Mouse (Mus musculus): ENCODE data around the gene Grin2c. TPM values are rescaled to one million over a fixed set of nuclear protein-coding genes. Genes with fewer than 3 reads are reported as not detected.

Grin2c gene
- polyA plus RNA-seq (2014; fragmentation: Nextera tagmentation; extraction: Ambion mirVana), result not detected in 2 replicates

DNA sequence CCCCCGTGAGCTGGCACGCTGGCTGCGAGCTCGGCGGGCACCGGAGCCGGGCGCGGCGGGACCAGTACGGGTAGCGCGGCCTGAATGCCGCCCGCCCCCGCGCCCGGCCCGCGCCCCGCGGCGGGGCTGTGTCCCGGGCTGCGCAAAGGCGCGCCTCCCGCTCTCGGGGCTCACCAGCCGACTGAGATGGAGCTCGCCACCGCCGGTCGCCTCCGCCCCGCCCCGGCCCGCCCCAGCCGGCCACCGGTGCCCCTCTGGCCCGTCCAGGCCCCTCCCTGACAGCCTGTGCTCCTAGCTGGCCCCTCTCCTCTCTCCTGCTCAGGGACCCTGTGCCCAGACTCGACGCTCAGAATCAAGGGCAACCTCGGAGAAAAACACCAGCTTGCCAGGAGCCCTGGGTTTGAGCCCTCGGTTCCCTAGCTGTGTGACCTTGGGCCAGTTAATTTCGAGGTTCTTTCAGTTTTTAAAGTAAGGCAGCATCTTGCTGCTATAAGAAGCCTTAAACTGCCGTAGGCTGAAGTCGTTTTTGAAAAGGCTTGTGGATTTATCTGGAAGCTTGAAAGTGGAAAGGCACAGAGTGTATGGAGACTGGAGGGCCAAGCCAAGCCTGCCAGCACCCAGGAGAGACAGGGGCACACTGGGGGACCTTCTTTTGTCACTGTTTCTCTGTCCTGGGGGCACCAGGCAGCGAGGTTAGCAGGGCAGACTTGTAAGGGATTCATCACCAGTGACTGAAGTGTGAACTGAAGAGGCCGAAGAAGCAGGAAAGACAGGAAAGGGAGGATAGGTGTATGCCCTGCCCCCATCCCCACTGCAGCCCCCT is at the start of gene Grin2c:
Grin2c (minus strand) TSS at position 183 of the 823 bp plus-strand sequence.
- DNase-seq (ENCODE audit: low spot score), result no peak

DNA sequence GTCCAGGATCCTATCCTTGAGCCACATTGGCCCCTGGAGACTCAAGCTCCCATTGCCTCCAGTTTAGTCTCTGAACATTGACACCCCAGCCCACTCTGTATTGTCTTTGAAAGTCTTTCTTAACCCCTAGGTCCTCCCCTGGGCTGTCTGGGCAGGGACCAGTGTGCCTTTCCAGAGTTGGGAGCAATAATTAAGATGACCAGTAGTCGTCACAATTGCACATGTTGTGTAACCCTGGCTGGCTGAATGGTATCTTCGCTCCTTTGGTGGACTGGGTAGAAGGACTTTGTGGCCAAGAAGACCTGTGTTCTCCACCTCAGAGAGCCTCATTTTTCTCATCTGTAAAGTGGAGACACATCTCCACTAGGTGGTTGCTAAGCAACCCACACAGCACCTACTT is 47.2 kb upstream of the Grin2c start:
- Histone ChIP-seq H3K9ac (ENCODE audit: low read depth, low read length) (no peak overlapping the region), H3K4me1 (ENCODE audit: control insufficient read depth, insufficient read depth, low read length) (no peaks in the 10 kb centered on the region), H3K27me3 (replicated peaks; ENCODE audit: control insufficient read depth, insufficient read depth, low read length) (peaks cover 63% of the 10 kb centered on the region), H3K9me3 (ENCODE audit: control insufficient read depth, low read length) (no peaks in the 10 kb centered on the region), H3K27ac (replicated peaks; ENCODE audit: low read depth, low read length) (no peak overlapping the region), H3K4me2 (ENCODE audit: low read depth, low read length) (no peak overlapping the region), H3K36me3 (ENCODE audit: control insufficient read depth, insufficient read depth, low read length) (no peaks in the 10 kb centered on the region), H3K4me3 (ENCODE audit: low read depth, low read length) (no peak overlapping the region)
- no peak for DNase-seq (ENCODE audit: low spot score)
- ATAC-seq (ENCODE audit: low read depth), result no peak
- 30% methylated on average over 2 of the region's 2 CpGs for WGBS

More for the DNA sequence above, at the start of gene Grin2c:
- H3K4me1 ChIP-seq (ENCODE audit: control insufficient read depth, insufficient read depth, low read length), result peaks cover 11% of the 10 kb centered on the region; the same call in 1 of the 2 replicates
- no peak within 1 kb of the TSS for H3K27ac ChIP-seq (replicated peaks; ENCODE audit: low read depth, low read length)
- peak; percentile 28; the same call in 1 of the 2 replicates for ATAC-seq (ENCODE audit: low read depth)
- peak within 1 kb of the TSS; percentile 65 for H3K4me2 ChIP-seq (ENCODE audit: low read depth, low read length)
- H3K9me3 ChIP-seq (ENCODE audit: control insufficient read depth, low read length), result no peaks in the 10 kb centered on the region
- H3K27me3 ChIP-seq (replicated peaks; ENCODE audit: control insufficient read depth, insufficient read depth, low read length), result peaks cover 67% of the 10 kb centered on the region
- H3K36me3 ChIP-seq (ENCODE audit: control insufficient read depth, insufficient read depth, low read length), result peaks cover 18% of the 10 kb centered on the region; the same call in 1 of the 2 replicates
- peak within 1 kb of the TSS; percentile 59 for H3K9ac ChIP-seq (ENCODE audit: low read depth, low read length)
- WGBS, result 17% methylated on average over 9 of the region's 50 CpGs
- peak within 1 kb of the TSS; percentile 39 for H3K4me3 ChIP-seq (ENCODE audit: low read depth, low read length)

DNA sequence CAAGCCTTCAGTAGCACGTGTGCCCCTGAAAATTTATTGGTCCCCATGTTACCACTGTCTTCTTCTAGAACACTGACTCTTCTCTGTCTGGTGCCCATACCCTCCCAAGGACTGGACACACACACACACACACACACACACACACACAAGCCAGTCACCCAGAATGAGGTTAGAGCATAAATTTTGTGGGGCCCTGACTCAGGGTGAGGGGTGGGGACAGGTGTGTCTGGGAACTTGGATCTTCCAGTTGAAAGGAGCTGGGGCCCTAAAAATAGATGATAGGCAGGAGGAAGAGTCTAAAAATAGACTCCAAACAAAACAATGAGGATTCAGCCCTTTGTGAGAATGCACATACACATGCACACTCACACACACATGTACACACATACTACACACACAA is 41.7 kb upstream of the Grin2c start:
- Histone ChIP-seq H3K4me3 (ENCODE audit: low read depth, low read length) (no peak overlapping the region), H3K9me3 (ENCODE audit: control insufficient read depth, low read length) (no peaks in the 10 kb centered on the region), H3K4me1 (ENCODE audit: control insufficient read depth, insufficient read depth, low read length) (0 out of 2 replicates have a peak, but pooled peaks cover 5% of the 10 kb centered on the region), H3K27me3 (replicated peaks; ENCODE audit: control insufficient read depth, insufficient read depth, low read length) (peaks cover 11% of the 10 kb centered on the region), H3K27ac (replicated peaks; ENCODE audit: low read depth, low read length) (no peak overlapping the region), H3K9ac (ENCODE audit: low read depth, low read length) (no peak overlapping the region), H3K4me2 (ENCODE audit: low read depth, low read length) (no peak overlapping the region), H3K36me3 (ENCODE audit: control insufficient read depth, insufficient read depth, low read length) (no peaks in the 10 kb centered on the region)
- 63% methylated on average over 1 of the region's 1 CpGs for WGBS
- DNase-seq (ENCODE audit: low spot score) (no peak), ATAC-seq (ENCODE audit: low read depth) (no peak)

DNA sequence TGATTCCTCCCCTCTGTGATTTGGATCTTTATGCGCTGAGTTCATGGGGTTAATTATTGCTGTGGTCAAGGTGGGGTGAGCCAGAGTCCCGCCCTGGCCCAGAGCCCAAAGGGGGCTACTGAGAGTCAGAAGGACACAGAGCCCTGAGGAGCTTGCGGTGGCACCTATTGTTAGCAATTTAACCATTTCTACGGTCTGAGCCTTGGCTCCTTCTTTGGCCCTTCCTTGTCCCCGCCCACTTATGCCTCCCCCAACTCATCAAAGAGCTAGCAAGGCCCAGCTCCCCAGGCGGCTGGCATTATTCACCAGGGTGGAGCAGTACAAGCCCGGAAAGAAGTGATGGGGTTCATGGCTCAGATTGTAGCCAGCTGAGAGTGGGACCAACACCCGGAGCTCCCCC is 39.8 kb upstream of the Grin2c start, which contains the start of gene Otop2:
Otop2 (plus strand) TSS at position 301 of the 400 bp plus-strand sequence.
- WGBS, result 25% methylated on average over 8 of the region's 8 CpGs
- no peak for ATAC-seq (ENCODE audit: low read depth)
- Histone ChIP-seq H3K4me3 (ENCODE audit: low read depth, low read length) (no peak within 1 kb of the TSS), H3K9ac (ENCODE audit: low read depth, low read length) (no peak within 1 kb of the TSS), H3K4me1 (ENCODE audit: control insufficient read depth, insufficient read depth, low read length) (0 out of 2 replicates have a peak, but pooled peaks cover 5% of the 10 kb centered on the region), H3K27me3 (replicated peaks; ENCODE audit: control insufficient read depth, insufficient read depth, low read length) (no peaks in the 10 kb centered on the region), H3K36me3 (ENCODE audit: control insufficient read depth, insufficient read depth, low read length) (no peaks in the 10 kb centered on the region), H3K27ac (replicated peaks; ENCODE audit: low read depth, low read length) (no peak within 1 kb of the TSS), H3K4me2 (ENCODE audit: low read depth, low read length) (no peak within 1 kb of the TSS), H3K9me3 (ENCODE audit: control insufficient read depth, low read length) (no peaks in the 10 kb centered on the region)
- DNase-seq (ENCODE audit: low spot score), result no peak

DNA sequence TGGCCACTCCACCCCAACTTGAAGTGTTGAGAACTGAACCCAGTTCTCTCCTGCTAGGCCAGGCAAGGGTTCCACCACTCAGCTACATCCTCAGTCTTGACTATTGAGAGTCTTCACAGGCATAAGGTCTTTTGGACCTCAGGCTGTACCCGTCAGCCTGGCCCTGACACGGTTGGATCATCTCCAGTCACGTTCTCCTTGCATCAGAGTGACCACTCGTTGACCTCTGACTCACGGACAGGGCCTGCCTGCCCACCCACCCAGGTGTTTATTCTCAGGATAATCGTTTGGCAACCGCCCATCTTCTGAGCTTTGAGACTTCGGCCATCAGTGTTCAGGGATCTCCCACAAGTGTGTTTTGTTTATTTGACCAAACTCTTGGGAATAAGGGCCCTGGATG is 36.1 kb upstream of the Grin2c start:
- WGBS, result 70% methylated on average over 8 of the region's 8 CpGs
- Histone ChIP-seq H3K4me3 (ENCODE audit: low read depth, low read length) (no peak overlapping the region), H3K27ac (replicated peaks; ENCODE audit: low read depth, low read length) (no peak overlapping the region), H3K27me3 (replicated peaks; ENCODE audit: control insufficient read depth, insufficient read depth, low read length) (peaks cover 10% of the 10 kb centered on the region), H3K4me2 (ENCODE audit: low read depth, low read length) (no peak overlapping the region), H3K9me3 (ENCODE audit: control insufficient read depth, low read length) (no peaks in the 10 kb centered on the region), H3K4me1 (ENCODE audit: control insufficient read depth, insufficient read depth, low read length) (0 out of 2 replicates have a peak, but pooled peaks cover 5% of the 10 kb centered on the region), H3K36me3 (ENCODE audit: control insufficient read depth, insufficient read depth, low read length) (no peaks in the 10 kb centered on the region), H3K9ac (ENCODE audit: low read depth, low read length) (no peak overlapping the region)
- no peak for ATAC-seq (ENCODE audit: low read depth)
- DNase-seq (ENCODE audit: low spot score), result no peak

DNA sequence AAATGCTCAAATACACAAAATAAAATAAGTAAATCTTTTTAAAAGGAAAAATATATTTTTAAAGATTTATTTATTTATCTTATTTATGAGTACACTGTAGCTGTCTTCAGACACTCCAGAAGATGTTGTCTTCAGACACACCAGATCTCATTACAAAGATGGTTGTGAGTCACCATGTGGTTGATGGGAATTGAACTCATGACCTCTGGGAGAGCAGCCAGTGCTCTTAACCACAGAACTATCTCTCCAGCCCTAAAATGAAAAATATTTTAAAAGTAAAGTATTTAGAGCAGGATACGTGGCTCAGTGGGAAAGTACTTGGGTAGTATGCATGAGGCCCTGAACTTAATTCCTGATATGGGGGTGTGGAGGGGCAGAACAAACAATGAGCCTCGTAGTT is 34.3 kb upstream of the Grin2c start:
- H3K4me3 ChIP-seq (ENCODE audit: low read depth, low read length), result no peak overlapping the region
- 89% methylated on average over 2 of the region's 2 CpGs for WGBS
- no peak overlapping the region for H3K9ac ChIP-seq (ENCODE audit: low read depth, low read length)
- no peaks in the 10 kb centered on the region for H3K36me3 ChIP-seq (ENCODE audit: control insufficient read depth, insufficient read depth, low read length)
- H3K27me3 ChIP-seq (replicated peaks; ENCODE audit: control insufficient read depth, insufficient read depth, low read length), result peaks cover 27% of the 10 kb centered on the region
- H3K9me3 ChIP-seq (ENCODE audit: control insufficient read depth, low read length), result no peaks in the 10 kb centered on the region
- H3K27ac ChIP-seq (replicated peaks; ENCODE audit: low read depth, low read length), result no peak overlapping the region
- no peaks in the 10 kb centered on the region for H3K4me1 ChIP-seq (ENCODE audit: control insufficient read depth, insufficient read depth, low read length)
- no peak for DNase-seq (ENCODE audit: low spot score)
- H3K4me2 ChIP-seq (ENCODE audit: low read depth, low read length), result no peak overlapping the region
- ATAC-seq (ENCODE audit: low read depth), result no peak

DNA sequence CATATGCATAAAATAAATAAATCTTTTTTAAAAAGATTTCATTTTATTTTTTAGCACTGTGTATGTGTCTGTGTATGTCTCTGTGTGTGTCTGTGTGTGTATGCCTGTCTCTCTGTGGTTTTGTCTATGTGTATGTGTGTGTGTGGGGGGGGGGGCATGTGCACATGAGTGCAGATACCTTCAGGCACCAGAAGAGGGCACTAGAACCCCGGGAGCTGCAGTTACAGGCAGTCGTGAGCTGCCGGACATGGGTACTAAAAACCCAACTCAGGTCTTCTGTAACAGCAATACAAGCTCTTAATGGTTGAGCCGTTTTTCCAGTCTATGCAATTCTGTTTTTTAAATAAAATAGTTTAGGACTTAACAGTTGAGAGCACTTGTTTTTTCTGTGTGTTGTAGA is 33.7 kb upstream of the Grin2c start:
- ATAC-seq (ENCODE audit: low read depth) (no peak), DNase-seq (ENCODE audit: low spot score) (no peak)
- Histone ChIP-seq H3K9ac (ENCODE audit: low read depth, low read length) (no peak overlapping the region), H3K4me1 (ENCODE audit: control insufficient read depth, insufficient read depth, low read length) (no peaks in the 10 kb centered on the region), H3K4me3 (ENCODE audit: low read depth, low read length) (no peak overlapping the region), H3K27ac (replicated peaks; ENCODE audit: low read depth, low read length) (no peak overlapping the region), H3K9me3 (ENCODE audit: control insufficient read depth, low read length) (no peaks in the 10 kb centered on the region), H3K4me2 (ENCODE audit: low read depth, low read length) (no peak overlapping the region), H3K27me3 (replicated peaks; ENCODE audit: control insufficient read depth, insufficient read depth, low read length) (peaks cover 32% of the 10 kb centered on the region), H3K36me3 (ENCODE audit: control insufficient read depth, insufficient read depth, low read length) (no peaks in the 10 kb centered on the region)
- WGBS, result 83% methylated on average over 4 of the region's 4 CpGs

DNA sequence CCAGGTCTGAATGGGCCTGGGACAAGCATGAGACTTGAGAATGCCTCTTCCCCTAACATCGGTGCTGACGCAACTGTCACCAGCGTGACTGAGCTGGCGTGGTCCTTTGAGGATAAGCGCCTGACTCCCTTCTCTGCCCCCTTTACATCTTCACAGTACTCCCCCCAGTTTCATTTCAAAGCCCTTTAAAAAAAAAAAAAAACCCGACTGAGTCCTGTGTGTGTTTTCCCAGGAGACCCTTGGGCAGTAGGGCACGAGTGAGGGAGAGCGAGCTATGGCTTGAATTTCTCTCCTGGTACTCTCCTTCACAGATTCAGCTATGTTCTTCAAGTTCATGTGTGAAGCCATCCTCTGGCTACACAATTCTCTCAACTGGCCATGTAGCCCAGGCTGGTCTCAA is 31.1 kb upstream of the Grin2c start:
- H3K4me2 ChIP-seq (ENCODE audit: low read depth, low read length), result no peak overlapping the region
- peaks cover 32% of the 10 kb centered on the region for H3K27me3 ChIP-seq (replicated peaks; ENCODE audit: control insufficient read depth, insufficient read depth, low read length)
- H3K9ac ChIP-seq (ENCODE audit: low read depth, low read length), result no peak overlapping the region
- ATAC-seq (ENCODE audit: low read depth) (no peak), DNase-seq (ENCODE audit: low spot score) (no peak)
- no peaks in the 10 kb centered on the region for H3K4me1 ChIP-seq (ENCODE audit: control insufficient read depth, insufficient read depth, low read length)
- WGBS, result 61% methylated on average over 8 of the region's 8 CpGs
- H3K4me3 ChIP-seq (ENCODE audit: low read depth, low read length), result no peak overlapping the region
- H3K9me3 ChIP-seq (ENCODE audit: control insufficient read depth, low read length), result no peaks in the 10 kb centered on the region
- no peak overlapping the region for H3K27ac ChIP-seq (replicated peaks; ENCODE audit: low read depth, low read length)
- no peaks in the 10 kb centered on the region for H3K36me3 ChIP-seq (ENCODE audit: control insufficient read depth, insufficient read depth, low read length)
